Mouse (Mus musculus): ENCODE results near the gene 1600002K03Rik.

The 1600002K03Rik gene

GRCm38 (mm10) chr10:80172527-80173292 lies at the start of gene 1600002K03Rik:
1600002K03Rik (plus strand) TSS chr10:80172944.
- peak; percentile 81 for DNase-seq (ENCODE audit: low spot score)

GRCm38 (mm10) chr10:80123932-80124562 lies 48.7 kb upstream of the 1600002K03Rik start:
- DNase-seq (ENCODE audit: low spot score), result no peak

GRCm38 (mm10) chr10:80127920-80128319 lies 44.8 kb upstream of the 1600002K03Rik start:
- DNase-seq (ENCODE audit: low spot score), result no peak

DNA sequence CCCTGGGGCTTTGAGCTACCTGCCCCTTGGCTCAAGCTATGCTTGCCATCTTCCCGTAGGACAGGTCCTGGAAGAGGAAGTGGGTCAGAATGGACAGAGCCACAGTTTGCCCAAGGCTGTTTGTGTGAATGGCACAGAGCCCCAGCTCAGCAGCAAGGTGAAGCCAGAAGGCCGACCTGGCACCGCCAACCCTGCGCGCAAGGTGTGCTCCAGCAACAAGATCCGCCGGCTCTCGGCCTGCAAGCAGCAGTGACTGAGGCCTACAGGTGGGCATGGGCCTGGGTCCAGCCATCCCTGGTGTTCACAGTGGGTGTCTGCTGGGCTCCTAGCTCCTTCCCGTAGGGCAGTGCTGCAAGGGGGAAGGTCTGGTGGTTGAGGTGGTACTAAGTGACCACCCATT lies 42.9 kb upstream of the 1600002K03Rik start:
- no peak for DNase-seq (ENCODE audit: low spot score)

- no peak for DNase-seq (ENCODE audit: low spot score)
Observed at GRCm38 (mm10) chr10:80130403-80131031, 42.2 kb upstream of the 1600002K03Rik start.

- no peak for DNase-seq (ENCODE audit: low spot score)
Observed at GRCm38 (mm10) chr10:80131316-80131951, 41.3 kb upstream of the 1600002K03Rik start.

DNA sequence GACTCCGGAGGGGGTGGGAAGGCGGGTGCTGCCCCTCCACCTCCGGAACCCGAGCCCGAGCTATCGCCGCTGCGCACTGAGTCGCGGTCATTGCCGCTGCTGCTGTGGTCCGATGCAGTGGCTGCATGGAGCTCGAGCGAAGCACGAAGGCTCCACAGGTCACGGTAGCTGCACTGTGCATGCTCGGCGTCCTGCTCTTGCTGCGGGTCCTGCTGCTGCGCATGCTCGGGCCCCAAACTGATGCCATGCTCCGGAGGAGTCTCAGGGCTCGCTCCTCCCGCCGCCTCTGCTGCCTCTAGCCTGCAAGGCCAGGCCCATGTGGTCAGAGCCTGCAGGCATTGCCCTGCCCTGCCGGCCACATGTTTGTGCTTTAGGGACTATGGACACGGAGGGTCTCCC lies 40.8 kb upstream of the 1600002K03Rik start:
- no peak for DNase-seq (ENCODE audit: low spot score)

DNA sequence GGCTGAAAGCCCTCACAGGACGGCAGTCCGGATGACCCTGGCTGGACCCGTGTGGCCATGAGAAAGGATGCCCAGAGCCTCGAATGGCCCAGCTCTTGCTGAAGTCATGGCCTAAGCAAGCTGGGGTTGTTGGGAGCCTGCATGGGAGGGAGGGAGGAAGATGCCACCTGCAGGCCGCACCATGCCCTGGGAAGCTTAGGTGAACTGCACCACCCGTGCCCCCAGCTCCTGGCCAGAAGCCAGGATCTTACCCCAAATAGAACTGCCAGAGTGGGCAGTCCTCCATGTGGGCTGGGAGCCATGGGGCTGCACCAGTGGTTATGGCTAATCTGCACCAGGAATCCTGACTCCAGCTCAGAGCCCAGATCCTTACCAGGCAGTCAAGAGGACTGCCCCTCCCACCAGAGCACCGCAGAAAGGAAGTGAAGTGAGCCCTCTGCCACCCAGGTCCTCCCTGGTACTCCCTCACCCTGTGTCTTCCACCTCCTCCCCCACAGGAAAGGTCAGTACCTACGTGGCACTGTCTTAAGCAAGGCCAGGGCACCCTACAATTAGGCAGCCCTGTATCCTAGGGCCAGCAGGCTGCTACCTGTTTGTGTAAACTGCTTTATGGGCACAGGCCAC lies 39.4 kb upstream of the 1600002K03Rik start:
- DNase-seq (ENCODE audit: low spot score), result no peak

DNA sequence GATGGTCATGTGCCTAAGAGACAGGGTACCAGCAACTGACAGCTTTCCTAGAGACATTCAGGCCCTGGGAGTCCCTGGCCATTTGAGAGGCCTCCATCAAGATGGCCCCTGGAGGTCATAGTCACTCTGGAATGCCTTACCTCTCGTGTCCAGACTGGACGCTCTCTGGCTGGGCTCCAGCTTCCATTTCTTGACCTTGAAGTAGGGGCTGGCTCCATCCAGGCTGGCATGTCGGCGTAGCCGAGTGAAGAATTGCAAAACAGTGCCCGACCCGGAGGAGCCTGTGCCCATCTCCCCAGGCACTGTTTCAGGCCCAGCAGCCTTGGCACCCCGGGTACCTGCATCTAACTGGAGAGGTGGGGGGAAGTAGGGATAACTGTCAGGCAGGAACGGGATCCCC lies 38.3 kb upstream of the 1600002K03Rik start:
- DNase-seq (ENCODE audit: low spot score), result no peak

DNA sequence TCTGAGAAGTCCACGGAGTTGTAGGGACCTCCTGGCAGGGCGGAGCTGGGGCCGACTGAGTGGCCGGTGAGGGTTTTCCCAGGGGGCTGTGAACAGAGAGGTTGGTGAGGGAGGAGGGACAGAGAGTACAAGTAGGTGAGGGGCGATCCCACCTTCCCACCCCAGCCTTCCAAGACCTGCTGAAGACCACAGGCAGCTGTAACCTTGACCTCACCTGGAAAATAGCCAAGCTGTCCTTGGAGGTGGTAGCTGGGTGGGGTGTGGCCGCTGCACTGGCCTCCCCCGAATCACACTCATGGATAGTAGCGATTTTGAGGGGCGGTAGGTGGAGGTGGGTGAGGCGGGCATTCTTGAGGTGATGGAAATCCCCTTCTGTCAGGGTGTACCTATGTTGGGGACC lies 37.6 kb upstream of the 1600002K03Rik start:
- DNase-seq (ENCODE audit: low spot score), result no peak

DNA sequence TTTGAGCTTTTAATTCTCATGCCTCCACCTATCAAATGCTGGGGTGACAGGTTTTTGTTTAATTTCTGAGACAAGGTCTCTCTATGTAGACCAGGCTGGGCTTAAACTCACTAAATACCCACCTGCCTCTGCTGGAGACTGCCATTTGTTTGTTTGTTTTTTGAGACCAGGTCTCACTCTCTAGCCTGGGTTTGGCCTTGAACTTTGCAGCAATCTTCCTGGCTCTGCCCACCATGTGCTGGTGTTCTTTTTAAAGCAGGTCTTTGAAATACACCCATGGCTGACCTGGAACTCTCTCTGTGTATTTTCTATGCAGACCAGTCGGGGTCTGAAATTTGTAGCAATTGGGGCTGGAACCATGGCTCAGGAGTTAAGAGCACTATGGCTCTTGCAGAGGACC lies 37.1 kb upstream of the 1600002K03Rik start:
- DNase-seq (ENCODE audit: low spot score), result no peak

- no peak for DNase-seq (ENCODE audit: low spot score)
Observed at GRCm38 (mm10) chr10:80136179-80136951, 36.4 kb upstream of the 1600002K03Rik start.

GRCm38 (mm10) chr10:80136952-80137625 lies 35.7 kb upstream of the 1600002K03Rik start:
- DNase-seq (ENCODE audit: low spot score), result no peak

- no peak for DNase-seq (ENCODE audit: low spot score)
Observed at GRCm38 (mm10) chr10:80137626-80138552, 34.9 kb upstream of the 1600002K03Rik start.

DNA sequence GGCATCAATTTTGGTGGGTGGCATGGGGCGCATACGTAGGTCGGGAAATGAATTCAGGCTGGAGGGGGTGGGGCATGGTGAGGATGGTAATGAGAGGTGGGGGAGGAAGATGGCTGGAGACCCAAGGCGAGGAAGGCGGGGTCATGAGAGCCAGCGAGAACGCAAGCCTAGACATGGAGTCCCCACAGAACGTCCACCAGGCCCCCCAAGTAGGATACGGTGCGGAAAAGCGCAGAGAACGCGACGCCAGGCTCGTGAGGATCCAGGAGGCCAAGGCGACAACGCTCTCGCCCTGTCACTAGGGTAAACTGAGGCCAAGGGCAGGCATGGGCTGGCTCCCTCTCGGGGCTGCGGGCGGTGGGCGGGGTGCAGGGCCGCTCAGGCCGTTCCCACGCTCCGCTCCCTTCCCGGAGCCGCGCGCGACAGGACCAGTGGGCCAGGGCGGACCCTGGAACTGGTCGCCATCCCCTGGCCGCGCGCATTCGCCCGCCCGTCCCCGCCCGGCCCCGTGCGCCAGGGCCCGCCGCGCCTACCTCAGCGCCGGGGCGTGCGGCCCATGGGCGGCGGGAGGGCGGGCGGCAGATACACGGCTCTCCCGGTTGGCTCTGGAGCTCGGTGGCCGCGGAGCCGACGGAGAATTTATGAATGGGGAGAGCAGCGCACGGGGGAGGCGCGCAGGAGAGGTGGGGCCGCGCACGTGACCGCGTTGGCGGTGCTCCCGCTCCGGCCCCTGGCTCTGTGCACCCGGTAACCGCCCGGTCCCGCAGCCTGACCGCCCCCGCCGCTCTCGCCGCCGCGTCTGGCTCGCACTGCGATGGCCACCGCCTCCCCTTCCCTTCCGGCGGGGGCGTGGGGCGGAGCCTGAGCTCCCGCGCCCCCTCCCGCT lies 33.9 kb upstream of the 1600002K03Rik start, which contains the start of gene Atp5d:
Gene Atp5d (plus strand): TSS at position 80 of the 886 bp plus-strand sequence.
- DNase-seq (ENCODE audit: low spot score), result peak; percentile 57

DNA sequence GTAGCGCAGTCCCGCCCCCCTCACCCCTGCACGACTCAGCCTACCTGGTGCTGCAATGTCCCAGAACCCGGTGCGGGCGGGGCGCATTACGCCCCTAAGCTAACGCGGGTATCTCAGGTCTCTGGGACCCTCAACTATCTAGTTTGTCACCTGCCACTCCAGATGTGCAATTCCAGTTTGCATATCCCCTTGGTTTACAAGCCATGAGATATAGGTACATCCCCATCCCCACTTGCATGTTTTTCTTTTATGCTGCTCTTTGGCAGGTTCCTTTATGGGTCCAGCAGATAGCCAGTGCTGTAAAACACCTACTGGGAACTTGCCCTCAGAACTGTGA lies 33.3 kb upstream of the 1600002K03Rik start:
- DNase-seq (ENCODE audit: low spot score), result no peak

DNA sequence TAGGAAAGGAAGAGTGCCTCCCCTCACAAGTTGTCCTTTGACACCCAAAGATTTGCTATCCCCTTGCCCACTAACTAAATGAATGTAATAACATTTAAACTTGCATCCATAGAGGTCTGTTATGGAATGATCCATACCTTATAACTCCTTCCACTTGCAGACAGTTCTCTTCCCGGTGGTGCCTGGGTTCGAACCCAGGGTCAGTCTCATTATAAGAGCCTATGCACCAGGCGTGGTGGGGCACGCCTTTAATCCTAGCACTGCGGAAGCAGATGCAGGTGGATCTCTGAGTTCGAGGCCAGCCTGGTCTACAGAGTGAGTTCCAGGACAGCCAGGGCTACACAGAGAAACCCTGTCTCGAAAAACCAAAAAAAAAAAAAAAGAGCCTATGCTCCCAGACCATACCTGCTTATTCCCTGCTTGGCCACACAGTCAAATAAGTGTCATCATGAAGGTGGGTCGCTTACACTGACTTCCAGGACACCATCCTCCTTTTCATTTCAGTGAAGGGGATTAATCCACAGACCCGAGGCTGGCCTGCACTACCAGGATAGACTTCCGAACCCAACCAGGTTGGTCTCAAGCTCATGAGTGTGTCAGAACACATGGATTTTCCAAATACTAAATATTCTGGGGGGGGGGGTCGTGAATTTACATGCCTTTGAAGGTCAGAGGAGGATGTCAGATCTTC lies 32.6 kb upstream of the 1600002K03Rik start:
- no peak for DNase-seq (ENCODE audit: low spot score)

GRCm38 (mm10) chr10:80140666-80141035 lies 32.1 kb upstream of the 1600002K03Rik start, which contains the start of gene Cbarp:
Cbarp (minus strand) TSS chr10:80140835.
- no peak for DNase-seq (ENCODE audit: low spot score)

Data from urinary bladder, postnatal 25 days (tissue).